Mouse (Mus musculus) hindbrain, embryonic 12.5 days (tissue): ENCODE measurements at regions not wholly inside any gene's neighbourhood (a gene's known extent, or its start where the extent isn't known, plus 50 kb on each side); places are given as distances from the start of the nearest gene placed in this dataset.

Experiments
- ATAC-seq: fragments of 200-750 bp; cut with Nextera tagmentation; 2 replicates; pipeline ENCODE4 v1.8.0; 2017; ENCODE audit warnings: moderate TSS enrichment; ENCODE audit not compliant: low FRiP score
- H3K27ac ChIP-seq: fragments of 300-500 bp; sonication (generic); 2 replicates; pipeline ENCODE4 v1.5.1; 2016; ENCODE audit warnings: mild to moderate bottlenecking
- H3K27me3 ChIP-seq: fragments of 300-500 bp; sonication (generic); 2 replicates; pipeline ENCODE4 v1.6.1; 2016; ENCODE audit warnings: mild to moderate bottlenecking
- H3K36me3 ChIP-seq: fragments of 300-500 bp; sonication (generic); 2 replicates; pipeline ENCODE4 v1.6.1; 2016; ENCODE audit warnings: mild to moderate bottlenecking
- H3K4me1 ChIP-seq: fragments of 300-500 bp; sonication (generic); 2 replicates; pipeline ENCODE4 v1.6.1; 2016
- H3K4me2 ChIP-seq: fragments of 300-500 bp; sonication (generic); replicated peaks from 2 replicates; pipeline ENCODE4 v1.6.1; 2016; ENCODE audit warnings: mild to moderate bottlenecking
- H3K4me3 ChIP-seq: fragments of 300-500 bp; sonication (generic); 2 replicates; pipeline ENCODE4 v1.5.1; 2016; ENCODE audit warnings: mild to moderate bottlenecking
- H3K9ac ChIP-seq: fragments of 300-500 bp; sonication (generic); 2 replicates; pipeline ENCODE4 v1.6.1; 2016; ENCODE audit warnings: mild to moderate bottlenecking, moderate library complexity
- H3K9me3 ChIP-seq: fragments of 300-500 bp; sonication (generic); replicated peaks from 2 replicates; pipeline ENCODE4 v1.6.1; 2016; ENCODE audit warnings: mild to moderate bottlenecking
- WGBS: fragments of 180-500 bp; shearing (Covaris S2); methylation state at CpG from one replicate; pipeline ENCODE4 v1.1.7; 2016; 5-methylcytosine and 5-hydroxymethylcytosine counted together

DNA sequence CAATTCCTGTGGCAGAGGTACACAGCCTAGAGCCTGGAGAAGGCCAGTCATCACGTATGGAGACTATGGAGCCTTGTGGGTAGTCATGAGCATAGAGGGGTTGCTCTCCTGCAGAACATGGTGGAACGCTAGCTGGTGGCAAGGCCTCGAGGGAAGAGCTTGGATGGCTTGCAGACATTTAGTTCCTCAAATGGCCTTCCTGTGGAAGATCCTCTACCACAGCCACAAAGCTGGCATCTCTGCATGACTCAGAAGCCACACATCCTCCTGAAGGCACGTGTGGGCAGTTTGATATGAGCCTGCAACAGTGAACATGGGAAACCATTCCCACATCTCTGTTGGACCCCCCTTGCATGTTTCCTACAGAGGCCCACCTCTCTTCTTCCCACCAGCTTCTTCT lies 547.9 kb upstream of the Lrrc6 start:
- ATAC-seq, result no peak
- H3K27ac ChIP-seq, result no peak overlapping the region
- WGBS, result 92% methylated on average over 4 of the region's 4 CpGs
- H3K4me2 ChIP-seq, result no peak overlapping the region
- no peak overlapping the region for H3K4me3 ChIP-seq
- no peaks in the 10 kb centered on the region for H3K4me1 ChIP-seq
- H3K9me3 ChIP-seq, result no peaks in the 10 kb centered on the region
- no peak overlapping the region for H3K9ac ChIP-seq
- H3K36me3 ChIP-seq, result no peaks in the 10 kb centered on the region
- H3K27me3 ChIP-seq, result no peaks in the 10 kb centered on the region

DNA sequence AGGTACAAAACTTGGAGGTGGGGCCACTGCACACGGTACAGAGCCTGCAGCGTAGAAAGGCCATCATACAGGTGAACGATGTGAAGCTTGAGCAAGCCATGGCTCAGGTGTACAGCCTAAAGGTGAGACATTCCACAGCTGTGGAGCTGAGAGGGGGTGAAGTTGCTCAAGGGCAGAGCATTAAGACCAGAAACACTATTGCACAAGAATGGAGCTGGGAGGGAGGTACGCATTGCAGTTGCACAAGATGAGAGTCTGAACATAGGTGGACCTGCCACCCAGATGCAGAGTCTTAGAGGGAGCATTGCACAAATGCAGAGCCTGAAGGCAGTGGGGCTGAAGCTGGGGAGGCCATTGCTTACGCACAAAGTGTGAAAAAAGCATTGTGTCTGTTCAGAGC lies 547.4 kb upstream of the Lrrc6 start:
- H3K9ac ChIP-seq, result no peak overlapping the region
- ATAC-seq, result no peak
- no peaks in the 10 kb centered on the region for H3K27me3 ChIP-seq
- no peaks in the 10 kb centered on the region for H3K4me1 ChIP-seq
- H3K27ac ChIP-seq, result no peak overlapping the region
- H3K9me3 ChIP-seq, result no peaks in the 10 kb centered on the region
- no peaks in the 10 kb centered on the region for H3K36me3 ChIP-seq
- 92% methylated on average over 5 of the region's 5 CpGs for WGBS
- H3K4me3 ChIP-seq, result no peak overlapping the region
- H3K4me2 ChIP-seq, result no peak overlapping the region

DNA sequence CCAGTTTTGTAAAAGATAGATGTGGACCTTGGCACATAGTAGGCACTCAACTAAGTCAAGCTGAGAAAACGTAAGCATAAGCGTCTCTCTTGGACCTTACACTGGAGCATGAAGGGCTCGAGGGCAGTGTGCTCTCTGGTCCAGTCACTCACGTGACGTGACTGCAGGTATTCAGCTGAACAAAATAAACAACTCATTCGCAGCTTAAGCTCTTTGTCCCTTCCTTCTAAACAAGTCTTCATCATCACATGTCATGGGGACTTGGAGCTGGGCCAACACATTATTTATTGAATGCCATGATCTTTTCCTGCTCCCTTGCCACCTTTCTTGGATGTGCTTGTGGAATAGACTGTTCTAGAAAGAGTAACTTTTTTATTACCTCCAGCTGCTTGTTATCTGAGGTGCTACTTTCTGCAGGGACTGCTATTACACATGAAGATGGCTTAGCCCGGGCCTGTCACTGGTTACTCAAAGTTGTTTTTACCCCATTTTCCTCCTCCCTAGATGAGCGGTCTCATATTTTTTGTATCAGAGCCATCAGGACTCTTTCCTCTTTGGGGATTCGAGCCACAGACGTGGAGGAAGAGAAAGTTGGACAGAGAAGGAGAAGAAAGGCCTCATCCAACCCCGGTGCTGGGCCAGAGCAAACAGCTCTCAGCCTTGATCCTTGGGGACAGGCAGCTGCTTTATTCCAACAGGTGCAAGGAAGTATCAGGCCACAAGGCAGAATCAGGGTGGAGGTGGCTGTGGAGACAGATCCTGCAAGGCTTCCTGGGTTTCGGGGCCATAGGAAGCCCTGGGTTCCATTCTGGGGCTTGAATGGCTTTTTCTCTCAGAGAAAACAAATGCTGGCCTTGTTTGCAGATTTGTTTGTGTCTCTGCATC lies 545.5 kb upstream of the Lrrc6 start:
- WGBS, result 75% methylated on average over 12 of the region's 12 CpGs
- H3K4me1 ChIP-seq, result no peaks in the 10 kb centered on the region
- H3K9me3 ChIP-seq, result no peaks in the 10 kb centered on the region
- H3K36me3 ChIP-seq, result no peaks in the 10 kb centered on the region
- H3K4me3 ChIP-seq, result no peak overlapping the region
- H3K27ac ChIP-seq, result no peak overlapping the region
- no peak overlapping the region for H3K4me2 ChIP-seq
- no peak for ATAC-seq
- H3K9ac ChIP-seq, result no peak overlapping the region
- H3K27me3 ChIP-seq, result no peaks in the 10 kb centered on the region

DNA sequence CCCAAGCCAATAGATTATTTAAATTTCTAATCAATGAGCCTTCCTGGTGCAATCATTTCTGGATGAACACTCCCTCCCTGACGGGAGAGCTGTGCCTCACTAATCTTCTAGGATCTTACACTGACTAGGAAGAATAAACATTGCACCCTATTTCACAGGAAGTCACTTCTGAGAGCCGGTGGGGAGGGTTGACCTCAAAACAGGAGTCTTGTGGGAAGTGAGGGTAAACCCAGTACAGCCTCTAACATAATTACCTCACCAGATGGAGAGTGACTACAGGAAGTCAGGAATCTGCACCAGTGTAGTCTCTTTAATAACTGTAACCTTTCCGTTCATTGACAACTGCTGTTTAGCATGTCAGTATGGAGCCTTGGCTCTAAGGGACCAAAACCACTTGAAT lies 544.6 kb upstream of the Lrrc6 start:
- H3K27ac ChIP-seq, result no peak overlapping the region
- no peak overlapping the region for H3K4me2 ChIP-seq
- no peak for ATAC-seq
- 63% methylated on average over 3 of the region's 3 CpGs for WGBS
- H3K27me3 ChIP-seq, result no peaks in the 10 kb centered on the region
- H3K36me3 ChIP-seq, result no peaks in the 10 kb centered on the region
- H3K9me3 ChIP-seq, result no peaks in the 10 kb centered on the region
- no peaks in the 10 kb centered on the region for H3K4me1 ChIP-seq
- H3K4me3 ChIP-seq, result no peak overlapping the region
- no peak overlapping the region for H3K9ac ChIP-seq

DNA sequence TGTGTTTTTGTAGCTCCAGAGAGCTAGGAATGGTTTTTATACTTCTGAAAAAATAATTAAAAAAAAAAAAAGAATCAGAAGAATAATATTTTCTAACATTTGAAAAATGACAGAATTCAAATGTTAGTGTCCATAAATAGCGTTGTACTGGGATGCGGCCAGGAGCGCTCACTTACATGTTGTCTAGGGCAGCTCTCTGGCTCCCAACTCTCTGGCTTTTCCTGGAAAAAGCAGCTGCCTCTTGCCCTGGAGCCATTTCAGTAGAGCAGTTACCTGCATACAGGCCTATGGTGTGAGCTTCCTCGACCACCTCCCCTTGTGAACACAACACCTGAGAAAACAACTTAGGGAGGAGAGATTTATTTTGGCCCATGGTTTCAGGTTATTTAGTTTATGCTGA lies 544.1 kb upstream of the Lrrc6 start:
- no peak for ATAC-seq
- no peak overlapping the region for H3K4me3 ChIP-seq
- no peaks in the 10 kb centered on the region for H3K36me3 ChIP-seq
- no peaks in the 10 kb centered on the region for H3K9me3 ChIP-seq
- H3K4me1 ChIP-seq, result peaks cover 4% of the 10 kb centered on the region; the same call in 1 of the 2 replicates
- no peaks in the 10 kb centered on the region for H3K27me3 ChIP-seq
- 81% methylated on average over 4 of the region's 4 CpGs for WGBS
- H3K9ac ChIP-seq, result no peak overlapping the region
- H3K4me2 ChIP-seq, result no peak overlapping the region
- H3K27ac ChIP-seq, result no peak overlapping the region

DNA sequence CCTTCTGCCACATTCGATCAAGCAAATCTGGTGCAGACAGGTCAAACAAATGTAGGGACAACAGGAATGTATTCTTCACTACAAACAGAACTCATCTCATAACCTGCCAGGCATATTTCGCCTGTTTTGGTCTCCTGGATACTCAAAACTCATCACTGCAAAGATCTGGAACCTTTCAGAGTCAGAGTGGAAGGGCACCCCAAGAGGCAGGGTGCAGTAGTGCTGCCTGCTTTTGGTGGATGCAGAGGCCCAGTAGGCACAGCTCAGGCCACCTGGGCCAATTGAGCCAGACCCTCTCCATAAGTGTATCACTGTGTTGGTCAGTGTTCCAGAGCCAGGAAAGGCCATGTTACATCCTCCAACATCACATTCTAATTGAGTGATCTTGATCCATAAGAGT lies 541.4 kb upstream of the Lrrc6 start:
- WGBS, result 83% methylated on average over 2 of the region's 2 CpGs
- Histone ChIP-seq H3K36me3 (no peaks in the 10 kb centered on the region), H3K4me2 (no peak overlapping the region), H3K27me3 (0 out of 2 replicates have a peak, but pooled peaks cover 4% of the 10 kb centered on the region), H3K9ac (no peak overlapping the region), H3K27ac (no peak overlapping the region), H3K4me1 (peaks cover 12% of the 10 kb centered on the region), H3K9me3 (no peaks in the 10 kb centered on the region), H3K4me3 (no peak overlapping the region)
- ATAC-seq, result no peak

DNA sequence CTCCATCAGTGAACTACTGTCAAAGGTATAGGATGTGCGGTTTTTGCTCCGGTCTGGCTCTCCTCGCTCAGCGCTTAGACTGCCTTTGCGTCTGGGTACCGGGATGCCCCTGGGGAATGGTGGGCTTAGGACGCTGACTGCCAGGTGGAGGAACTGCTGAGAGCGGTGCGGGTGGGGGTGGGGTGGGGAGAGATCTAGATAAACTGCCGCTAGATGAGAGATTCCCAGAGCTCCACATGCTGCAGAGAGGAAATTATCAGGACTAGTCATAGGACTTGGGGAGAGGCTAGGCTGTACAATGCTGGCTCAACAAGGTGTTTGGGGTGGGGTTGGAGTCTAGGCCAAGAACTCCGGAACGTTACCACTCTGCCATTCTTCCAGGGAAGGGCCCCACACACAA lies 539.5 kb upstream of the Lrrc6 start:
- no peaks in the 10 kb centered on the region for H3K9me3 ChIP-seq
- no peak overlapping the region for H3K9ac ChIP-seq
- H3K4me1 ChIP-seq, result peaks cover 12% of the 10 kb centered on the region
- no peaks in the 10 kb centered on the region for H3K36me3 ChIP-seq
- peak overlapping the region; percentile 35 for H3K4me3 ChIP-seq
- WGBS, result 53% methylated on average over 12 of the region's 12 CpGs
- no peak for ATAC-seq
- H3K4me2 ChIP-seq, result peak overlapping the region; percentile 58
- 0 out of 2 replicates have a peak, but pooled peaks cover 4% of the 10 kb centered on the region for H3K27me3 ChIP-seq
- H3K27ac ChIP-seq, result no peak overlapping the region

DNA sequence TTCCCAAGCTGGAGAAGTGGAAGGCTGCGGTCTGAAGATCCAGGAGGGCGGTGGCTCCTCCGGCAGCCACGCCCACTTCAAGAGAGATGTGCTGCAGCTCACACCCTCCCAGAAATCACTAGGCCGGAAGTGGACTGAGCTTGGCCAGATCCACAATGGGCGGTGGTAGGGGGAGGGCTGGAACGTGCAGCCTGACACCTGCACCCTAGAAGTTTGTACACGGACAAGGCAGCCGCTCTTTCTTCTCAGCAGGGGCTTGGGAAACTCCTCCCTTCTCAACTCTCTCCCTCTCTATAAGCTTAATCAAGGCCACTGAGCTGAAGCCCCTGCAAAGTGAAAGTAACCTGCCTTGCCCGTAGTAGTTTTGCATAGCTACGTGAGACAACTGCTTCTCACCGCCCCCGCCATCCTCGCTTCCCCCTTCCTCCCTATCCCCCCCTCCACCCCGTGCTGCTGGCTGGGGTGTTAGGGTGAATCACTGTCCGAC lies 538.8 kb upstream of the Lrrc6 start:
- Histone ChIP-seq H3K9ac (peak overlapping the region; percentile 44; the same call in 1 of the 2 replicates), H3K27me3 (0 out of 2 replicates have a peak, but pooled peaks cover 4% of the 10 kb centered on the region), H3K4me1 (peaks cover 12% of the 10 kb centered on the region), H3K4me3 (peak overlapping the region; percentile 35), H3K27ac (no peak overlapping the region), H3K36me3 (no peaks in the 10 kb centered on the region), H3K9me3 (no peaks in the 10 kb centered on the region), H3K4me2 (peak overlapping the region; percentile 58)
- 4% methylated on average over 16 of the region's 16 CpGs for WGBS
- peak; percentile 72 for ATAC-seq

DNA sequence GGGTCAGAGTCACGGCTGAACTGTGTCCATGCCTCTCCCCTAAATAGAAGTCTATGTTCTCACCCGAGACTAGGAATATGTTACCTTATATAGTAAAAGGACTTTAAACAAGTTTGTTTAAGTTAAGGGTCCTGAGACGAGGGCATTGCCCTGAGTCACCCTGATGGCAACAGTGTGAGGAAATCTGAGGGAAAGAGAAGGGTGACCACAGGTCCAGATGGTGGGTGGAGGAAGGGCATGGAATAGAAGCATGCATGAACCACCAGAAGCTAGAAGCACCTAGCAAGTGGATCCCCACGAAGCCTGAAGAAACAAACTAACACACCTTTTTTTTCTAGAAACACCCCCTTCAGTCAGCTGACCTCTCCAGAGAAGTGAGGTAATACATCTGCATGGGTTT lies 536.9 kb upstream of the Lrrc6 start:
- ATAC-seq, result no peak
- Histone ChIP-seq H3K9ac (no peak overlapping the region), H3K36me3 (no peaks in the 10 kb centered on the region), H3K4me2 (no peak overlapping the region), H3K4me3 (no peak overlapping the region), H3K27ac (no peak overlapping the region), H3K4me1 (peaks cover 12% of the 10 kb centered on the region), H3K9me3 (no peaks in the 10 kb centered on the region), H3K27me3 (0 out of 2 replicates have a peak, but pooled peaks cover 4% of the 10 kb centered on the region)
- 80% methylated on average over 4 of the region's 4 CpGs for WGBS

DNA sequence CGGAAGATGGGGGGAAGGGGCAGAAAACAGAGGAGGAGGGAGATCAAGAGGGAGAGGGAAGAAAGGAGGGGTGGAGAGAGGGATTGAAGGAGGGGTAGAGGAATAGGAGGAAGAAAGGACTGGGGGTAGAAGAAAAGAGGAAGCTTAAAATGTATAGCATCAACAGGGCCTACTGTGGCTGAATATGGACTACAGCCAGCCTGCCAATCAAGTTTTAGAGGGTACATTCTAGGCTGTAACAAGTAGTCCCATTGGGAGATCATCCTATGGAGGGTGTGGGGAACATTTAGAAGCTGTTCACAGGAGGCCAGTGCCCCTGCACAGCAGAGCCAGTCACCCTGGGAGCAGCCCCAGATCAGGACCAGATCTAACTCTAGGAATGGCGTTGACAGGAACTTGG lies 535.6 kb upstream of the Lrrc6 start:
- Histone ChIP-seq H3K4me2 (no peak overlapping the region), H3K9ac (no peak overlapping the region), H3K4me3 (no peak overlapping the region), H3K4me1 (peaks cover 12% of the 10 kb centered on the region), H3K9me3 (no peaks in the 10 kb centered on the region), H3K27me3 (0 out of 2 replicates have a peak, but pooled peaks cover 4% of the 10 kb centered on the region), H3K27ac (no peak overlapping the region), H3K36me3 (no peaks in the 10 kb centered on the region)
- no peak for ATAC-seq
- 53% methylated on average over 2 of the region's 2 CpGs for WGBS

DNA sequence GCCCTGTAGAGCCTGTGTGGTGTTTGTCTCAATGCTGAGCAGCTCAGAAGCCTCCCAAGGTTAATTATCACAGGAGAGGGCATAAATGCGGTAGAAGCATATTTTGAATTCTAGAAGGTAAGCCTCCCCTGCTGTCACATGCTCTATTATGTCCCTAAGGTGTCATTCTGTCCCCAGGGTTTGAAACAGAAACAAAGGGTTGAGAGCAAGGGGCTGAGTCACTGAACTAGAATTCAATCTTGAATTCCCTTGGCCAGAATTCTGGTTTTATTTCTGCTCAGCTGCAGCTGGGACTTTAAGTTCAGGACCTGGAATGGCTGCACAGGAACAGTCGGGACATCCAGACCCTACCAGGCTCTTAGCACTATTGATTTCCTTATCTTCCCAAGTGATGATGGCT lies 533.2 kb upstream of the Lrrc6 start:
- no peak for ATAC-seq
- H3K36me3 ChIP-seq, result no peaks in the 10 kb centered on the region
- WGBS, result 78% methylated on average over 2 of the region's 2 CpGs
- no peak overlapping the region for H3K9ac ChIP-seq
- H3K27ac ChIP-seq, result no peak overlapping the region
- 0 out of 2 replicates have a peak, but pooled peaks cover 4% of the 10 kb centered on the region for H3K27me3 ChIP-seq
- H3K4me2 ChIP-seq, result no peak overlapping the region
- H3K4me1 ChIP-seq, result no peaks in the 10 kb centered on the region
- no peak overlapping the region for H3K4me3 ChIP-seq
- no peaks in the 10 kb centered on the region for H3K9me3 ChIP-seq

DNA sequence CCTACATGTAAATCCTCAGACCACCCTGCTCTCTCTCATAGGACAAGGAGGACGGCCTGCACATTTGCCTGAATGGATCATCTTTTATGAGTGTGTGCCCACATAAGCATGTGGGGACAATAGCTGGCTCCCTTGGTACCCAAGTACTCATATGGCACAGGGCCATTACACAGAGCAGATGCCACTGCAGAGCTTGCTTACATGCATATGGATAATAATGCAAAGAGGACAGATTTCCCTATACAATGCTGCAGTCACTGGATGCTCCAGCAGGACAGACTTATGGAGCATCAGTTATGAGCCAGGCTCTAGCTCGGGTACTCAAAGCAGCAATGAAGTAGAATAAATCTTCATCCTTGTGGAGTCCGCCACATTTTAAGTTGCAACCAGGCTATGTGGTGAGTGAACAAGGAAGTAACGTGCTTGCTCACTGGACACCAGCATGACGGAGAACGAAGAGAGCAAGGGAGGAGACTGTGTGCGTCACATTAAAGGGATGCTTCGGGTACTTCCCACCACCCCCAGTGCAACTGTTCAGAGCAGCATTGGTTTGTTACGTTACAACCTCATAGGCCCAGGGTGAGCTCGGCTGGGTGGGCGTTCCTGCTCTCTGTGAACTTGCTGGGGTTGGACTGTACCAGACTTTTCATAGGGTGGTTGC lies 531.3 kb upstream of the Lrrc6 start:
- Histone ChIP-seq H3K36me3 (no peaks in the 10 kb centered on the region), H3K27me3 (no peaks in the 10 kb centered on the region), H3K4me1 (no peaks in the 10 kb centered on the region), H3K27ac (no peak overlapping the region), H3K4me3 (no peak overlapping the region), H3K4me2 (no peak overlapping the region), H3K9ac (no peak overlapping the region), H3K9me3 (no peaks in the 10 kb centered on the region)
- 88% methylated on average over 11 of the region's 11 CpGs for WGBS
- no peak for ATAC-seq
